Mouse (Mus musculus) T-helper 2 cell (primary cell): ENCODE measurements around the gene Nt5e.

Source experiments
- in situ Hi-C: fragments of 300-600 bp; cut with MboI, MseI; formaldehyde crosslinking; loops from one replicate; pipeline ENCODE4 v1.15.1; 2025; ENCODE audit warnings: high pct_unique_total_duplicates

The Nt5e gene

GRCm38 (mm10) chr9:88344424-88344823 lies 17.4 kb downstream of the Nt5e start:
- in situ Hi-C loops, result no loop called here

DNA sequence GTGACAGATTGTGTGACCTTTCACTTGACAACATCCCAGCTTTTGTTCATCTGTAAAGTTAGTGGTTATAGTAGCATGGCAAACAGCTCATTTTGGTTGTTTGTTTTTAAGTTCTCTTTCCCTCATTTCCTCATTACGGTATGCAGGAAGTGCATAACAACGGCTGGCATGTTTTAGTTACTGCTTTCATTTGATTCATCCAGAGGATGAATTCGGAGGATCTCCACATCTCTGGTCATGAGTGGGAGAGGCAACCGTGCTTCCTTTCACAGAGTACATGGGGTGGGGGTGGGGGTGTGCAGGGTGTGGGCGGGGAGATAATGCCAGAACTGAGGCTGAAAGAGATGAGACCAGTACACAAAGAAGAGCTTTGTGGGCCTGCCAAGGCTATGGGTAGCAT lies 19.9 kb downstream of the Nt5e start:
- in situ Hi-C loops, result no loop called here

- in situ Hi-C loops, result no loop called here
Observed at GRCm38 (mm10) chr9:88348623-88349022, 21.6 kb downstream of the Nt5e start.

GRCm38 (mm10) chr9:88350317-88350716 lies 23.3 kb downstream of the Nt5e start:
- in situ Hi-C loops, result no loop called here

DNA sequence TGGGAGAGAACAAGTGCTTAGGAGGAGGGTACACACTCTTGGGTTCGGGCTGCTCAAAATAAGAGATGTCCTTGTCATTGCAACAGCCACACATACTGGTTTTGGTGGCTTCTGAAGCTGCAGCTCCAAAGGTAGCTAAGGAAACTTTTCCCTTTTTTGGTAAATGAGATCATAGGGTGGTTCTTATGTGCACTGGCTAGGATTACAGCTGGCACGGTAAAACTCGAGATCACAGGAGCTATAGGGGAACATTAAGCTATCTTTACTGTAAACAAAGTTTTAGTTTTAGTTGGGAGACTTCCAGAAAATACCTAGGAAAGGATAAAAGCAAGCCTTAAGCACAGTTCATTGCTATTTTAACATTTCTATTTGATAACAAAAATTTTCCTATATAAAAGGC lies 24.2 kb downstream of the Nt5e start:
- in situ Hi-C loops, result no loop called here

DNA sequence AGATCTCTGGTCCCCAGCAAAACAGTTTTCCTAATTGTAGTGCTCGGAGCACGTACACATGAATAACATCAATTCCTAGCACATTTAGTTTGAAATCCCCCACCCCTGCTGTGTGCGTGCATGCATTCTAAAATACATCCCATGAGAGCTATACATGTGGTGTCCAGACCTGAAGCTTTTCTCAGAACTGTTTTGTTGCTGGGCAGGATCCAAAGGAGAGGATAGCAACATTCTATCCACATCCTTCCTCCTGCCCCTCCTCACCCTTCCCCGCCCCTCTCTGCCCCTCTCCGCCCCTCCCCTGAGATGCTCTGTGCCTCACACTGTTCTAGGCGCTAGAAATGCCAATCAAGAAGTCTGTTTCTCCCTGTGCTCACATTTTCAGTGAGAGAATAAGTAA lies 25.7 kb downstream of the Nt5e start:
- in situ Hi-C loops, result no loop called here

DNA sequence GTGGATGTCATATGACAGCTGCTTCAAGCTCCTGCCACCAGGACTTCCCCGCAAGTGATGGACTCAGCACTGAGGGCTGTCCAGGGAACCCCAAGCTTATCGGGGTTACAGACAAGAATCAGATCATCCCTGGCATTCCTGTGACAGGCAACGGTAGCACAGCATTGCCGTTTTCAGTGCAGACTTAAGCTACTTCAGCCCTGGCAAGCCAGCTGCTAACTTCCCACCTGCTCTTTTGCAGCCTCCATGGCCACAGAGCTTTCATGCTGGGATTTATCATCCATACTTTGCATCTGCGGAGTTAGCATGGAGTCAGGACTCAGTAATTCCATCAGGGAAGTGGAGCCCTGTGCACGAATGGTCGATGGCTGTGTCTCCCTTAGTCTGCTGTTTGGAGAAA lies 26.5 kb downstream of the Nt5e start:
- in situ Hi-C loops, result no loop called here

- in situ Hi-C loops, result no loop called here
Observed at GRCm38 (mm10) chr9:88357173-88357572, 30.2 kb downstream of the Nt5e start.

GRCm38 (mm10) chr9:88359140-88359539 lies 32.1 kb downstream of the Nt5e start:
- in situ Hi-C loops, result no loop called here

- in situ Hi-C loops, result loop anchor here (10.0 kb wide), 1 partner anchor 1097 kb away; no protein-coding TSS in a partner anchor
Observed at GRCm38 (mm10) chr9:88361211-88361909, 34.4 kb downstream of the Nt5e start.

GRCm38 (mm10) chr9:88362055-88362850 lies 35.3 kb downstream of the Nt5e start:
- in situ Hi-C loops, result loop anchor here (10.0 kb wide), 1 partner anchor 1097 kb away; no protein-coding TSS in a partner anchor

GRCm38 (mm10) chr9:88363102-88363501 lies 36.1 kb downstream of the Nt5e start:
- in situ Hi-C loops, result loop anchor here (10.0 kb wide), 1 partner anchor 1098 kb away; no protein-coding TSS in a partner anchor

GRCm38 (mm10) chr9:88366308-88366707 lies 39.3 kb downstream of the Nt5e start:
- in situ Hi-C loops, result loop anchor here (10.0 kb wide), 1 partner anchor 1102 kb away; no protein-coding TSS in a partner anchor

DNA sequence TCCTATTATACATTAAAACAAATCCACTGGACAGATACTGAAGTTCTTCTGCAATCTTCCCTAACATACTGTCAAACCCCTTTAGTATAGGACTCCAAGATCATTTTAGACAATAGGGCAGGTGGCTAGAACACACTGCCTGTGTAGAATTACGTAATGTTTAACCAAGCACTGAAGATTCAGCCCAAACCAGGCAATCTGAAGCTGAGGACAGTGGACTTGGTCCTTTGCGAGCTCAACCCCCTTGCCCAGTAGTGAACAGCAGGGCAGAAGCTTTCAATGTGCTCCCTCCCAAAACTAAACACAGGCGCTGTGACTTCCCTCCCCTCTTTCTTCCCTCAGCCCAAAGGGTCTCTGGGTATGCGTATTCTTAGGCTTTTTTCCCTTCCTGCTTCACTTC lies 39.8 kb downstream of the Nt5e start:
- in situ Hi-C loops, result loop anchor here (10.0 kb wide), 1 partner anchor 1102 kb away; no protein-coding TSS in a partner anchor

DNA sequence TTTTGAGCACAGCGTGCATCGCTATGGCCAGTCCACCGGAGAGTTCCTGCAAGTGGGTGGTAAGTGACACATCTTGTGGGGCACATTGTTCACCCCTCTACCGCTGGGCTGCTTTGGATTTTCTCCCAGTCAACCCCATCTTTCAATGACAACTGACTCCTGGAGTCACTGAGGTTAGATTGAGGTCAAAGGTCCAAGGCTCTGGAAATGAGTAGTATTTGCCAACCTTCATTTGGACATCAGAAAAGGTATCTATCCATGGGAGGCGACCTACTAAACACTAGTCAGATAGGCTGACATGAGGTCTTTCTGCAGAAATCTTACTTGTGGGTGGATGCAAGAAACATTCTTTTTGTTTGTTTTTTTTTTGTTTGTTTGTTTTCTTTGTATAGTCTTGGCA lies 40.3 kb downstream of the Nt5e start:
- in situ Hi-C loops, result loop anchor here (10.0 kb wide), 1 partner anchor 1103 kb away; no protein-coding TSS in a partner anchor

- in situ Hi-C loops, result loop anchor here (10.0 kb wide), 1 partner anchor 1103 kb away; no protein-coding TSS in a partner anchor
Observed at GRCm38 (mm10) chr9:88367751-88368150, 40.8 kb downstream of the Nt5e start.

- in situ Hi-C loops, result loop anchor here (10.0 kb wide), 1 partner anchor 1104 kb away; no protein-coding TSS in a partner anchor
Observed at GRCm38 (mm10) chr9:88368476-88368875, 41.5 kb downstream of the Nt5e start.

GRCm38 (mm10) chr9:88369666-88370065 lies 42.7 kb downstream of the Nt5e start:
- in situ Hi-C loops, result loop anchor here (10.0 kb wide), 1 partner anchor 1105 kb away; no protein-coding TSS in a partner anchor

DNA sequence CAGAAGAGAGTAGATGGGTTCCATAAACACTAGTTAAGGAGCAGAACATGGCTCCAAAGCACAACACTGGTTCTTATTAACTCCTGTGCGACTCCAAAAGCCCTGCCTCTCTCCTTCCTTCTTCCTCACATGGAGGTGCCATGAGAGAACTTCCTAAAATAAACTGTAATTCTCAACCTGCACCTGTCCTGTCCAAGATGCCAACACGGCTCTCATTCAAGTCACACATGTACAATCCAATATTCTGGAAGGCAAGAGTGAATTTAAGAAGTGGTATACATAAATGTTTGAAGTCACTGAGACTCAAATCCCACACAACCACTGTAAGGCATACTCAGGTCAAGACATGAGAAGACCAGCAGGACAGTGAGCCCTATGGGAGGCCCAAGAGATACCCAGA lies 44.2 kb downstream of the Nt5e start:
- in situ Hi-C loops, result no loop called here

DNA sequence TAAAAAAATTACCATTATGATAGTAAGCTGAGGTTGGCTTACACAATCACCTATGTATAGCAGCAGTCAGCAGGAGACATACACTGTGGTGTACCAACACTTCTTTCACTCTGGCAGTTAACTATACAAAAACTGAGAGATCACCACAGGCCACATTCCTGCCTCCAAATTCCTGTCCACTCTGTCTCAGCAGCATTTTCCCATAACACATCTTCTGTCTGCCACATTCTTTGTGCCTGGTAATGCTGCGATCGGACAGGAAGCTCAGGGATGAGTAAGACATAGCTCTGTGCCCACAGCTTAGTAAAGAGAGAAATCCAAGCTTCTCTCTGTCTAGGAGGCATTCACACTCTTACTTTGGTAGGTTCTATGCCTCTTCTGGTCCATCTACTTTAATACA lies 46.0 kb downstream of the Nt5e start:
- in situ Hi-C loops, result no loop called here

GRCm38 (mm10) chr9:88377483-88377882 lies 50.5 kb downstream of the Nt5e start:
- in situ Hi-C loops, result no loop called here

DNA sequence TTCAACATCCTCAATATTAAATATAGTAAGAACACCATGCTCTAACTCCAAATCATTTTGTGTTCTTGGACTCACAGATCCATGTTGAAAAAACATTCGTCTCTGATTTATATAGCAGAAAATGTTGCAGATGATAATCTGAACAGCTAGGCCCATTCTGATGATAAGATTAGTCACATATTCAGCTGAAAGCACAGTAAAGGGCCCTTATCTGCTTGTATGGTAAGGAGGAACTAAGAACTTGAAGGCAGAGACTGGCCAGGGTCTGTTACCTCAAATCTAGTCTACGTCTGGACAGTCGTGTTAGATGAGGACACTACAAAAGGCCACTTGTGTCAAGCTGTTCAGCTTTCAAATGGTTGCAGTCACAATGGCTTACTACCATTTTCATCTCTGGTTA lies 52.1 kb downstream of the Nt5e start:
- in situ Hi-C loops, result no loop called here
